Mouse (Mus musculus) stomach, embryonic 15.5 days (tissue): Measurements from ENCODE around the gene Ttc7b. TPM values are rescaled to one million over a fixed set of nuclear protein-coding genes. Genes with fewer than 3 reads are reported as not detected.
A peak's percentile ranks its signal among the peaks of the same experiment; 100 is the strongest.

ENCODE experiments used
- ATAC-seq: fragments of 200-750 bp; cut with Nextera tagmentation; 2 replicates; pipeline ENCODE4 v1.8.0; 2017; ENCODE audit warnings: low read depth, moderate number of reproducible peaks, moderate TSS enrichment; ENCODE audit not compliant: insufficient read depth, low FRiP score
- H3K27ac ChIP-seq: fragments of 300-500 bp; sonication (generic); 2 replicates; pipeline ENCODE4 v1.5.1; 2015; ENCODE audit warnings: mild to moderate bottlenecking, inconsistent platforms
- H3K27me3 ChIP-seq: fragments of 300-500 bp; sonication (generic); replicated peaks from 2 replicates; pipeline ENCODE4 v1.6.1; 2015; ENCODE audit warnings: inconsistent platforms
- H3K36me3 ChIP-seq: fragments of 300-500 bp; sonication (generic); 2 replicates; pipeline ENCODE4 v1.6.1; 2015; ENCODE audit warnings: inconsistent platforms
- H3K4me1 ChIP-seq: fragments of 300-500 bp; sonication (generic); 2 replicates; pipeline ENCODE4 v1.6.1; 2015; ENCODE audit warnings: inconsistent platforms
- H3K4me2 ChIP-seq: fragments of 300-500 bp; sonication (generic); 2 replicates; pipeline ENCODE4 v1.6.1; 2015; ENCODE audit warnings: mild to moderate bottlenecking, inconsistent platforms
- H3K4me3 ChIP-seq: fragments of 300-500 bp; sonication (generic); replicated peaks from 2 replicates; pipeline ENCODE4 v1.5.1; 2015; ENCODE audit warnings: inconsistent platforms
- H3K9ac ChIP-seq: fragments of 300-500 bp; sonication (generic); 2 replicates; pipeline ENCODE4 v1.6.1; 2015; ENCODE audit warnings: inconsistent platforms
- H3K9me3 ChIP-seq: fragments of 300-500 bp; sonication (generic); 2 replicates; pipeline ENCODE4 v1.6.1; 2016; ENCODE audit warnings: inconsistent platforms
- WGBS: fragments of 180-500 bp; shearing (Covaris S2); methylation state at CpG from one replicate; pipeline ENCODE4 v1.1.7; 2015; 5-methylcytosine and 5-hydroxymethylcytosine counted together
- polyA plus RNA-seq: library from polyadenylated mRNA; unstranded; fragments of >200 nt; fragmentation: Nextera tagmentation; extraction: Ambion mirVana; gene quantifications from 2 replicates; pipeline ENCODE4 v1.2.1, GENCODE M21; 2015

The Ttc7b gene
- polyA plus RNA-seq, 1 experiment from 2014 or later, result 5.4 TPM

- Histone ChIP-seq H3K4me2 (no peak overlapping the region), H3K36me3 (no peaks in the 10 kb centered on the region), H3K27me3 (no peaks in the 10 kb centered on the region), H3K27ac (no peak overlapping the region), H3K4me3 (no peak overlapping the region), H3K4me1 (no peaks in the 10 kb centered on the region), H3K9ac (no peak overlapping the region), H3K9me3 (no peaks in the 10 kb centered on the region)
- ATAC-seq, result no peak
- WGBS, result 87% methylated on average over 4 of the region's 4 CpGs
Measured at GRCm38 (mm10) chr12:100319746-100320145, 200.9 kb downstream of the Ttc7b start.

DNA sequence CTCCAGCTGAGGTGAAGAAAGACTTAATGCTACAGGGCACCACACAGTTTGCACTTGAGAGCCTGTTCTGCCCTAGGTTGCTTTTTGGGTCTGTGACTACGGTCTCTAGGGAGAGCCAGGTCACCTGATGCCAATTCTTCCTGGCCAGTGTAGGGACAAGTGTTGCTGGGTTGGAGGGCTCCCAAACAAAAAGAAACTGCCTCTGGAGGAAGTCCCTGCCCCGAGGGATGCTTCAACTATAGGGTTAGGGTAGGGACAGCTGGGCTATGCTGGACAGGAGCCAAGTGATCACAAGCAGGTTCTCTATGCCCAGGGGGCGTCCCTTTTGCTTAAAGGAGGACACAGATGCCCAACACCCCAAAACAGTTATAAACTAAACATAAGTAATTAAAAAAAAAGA, 202.7 kb downstream of the Ttc7b start:
- Histone ChIP-seq H3K4me3 (no peak overlapping the region), H3K9ac (no peak overlapping the region), H3K36me3 (no peaks in the 10 kb centered on the region), H3K27me3 (no peaks in the 10 kb centered on the region), H3K9me3 (no peaks in the 10 kb centered on the region), H3K27ac (no peak overlapping the region), H3K4me1 (no peaks in the 10 kb centered on the region), H3K4me2 (no peak overlapping the region)
- WGBS, result 64% methylated on average over 3 of the region's 3 CpGs
- ATAC-seq, result no peak

- no peak for ATAC-seq
- no peak overlapping the region for H3K27ac ChIP-seq
- H3K9me3 ChIP-seq, result no peaks in the 10 kb centered on the region
- H3K36me3 ChIP-seq, result no peaks in the 10 kb centered on the region
- no peak overlapping the region for H3K4me3 ChIP-seq
- no peak overlapping the region for H3K4me2 ChIP-seq
- H3K27me3 ChIP-seq, result no peaks in the 10 kb centered on the region
- WGBS, result 76% methylated on average over 9 of the region's 9 CpGs
- H3K4me1 ChIP-seq, result no peaks in the 10 kb centered on the region
- no peak overlapping the region for H3K9ac ChIP-seq
Measured at GRCm38 (mm10) chr12:100316094-100316493, 204.5 kb downstream of the Ttc7b start.

DNA sequence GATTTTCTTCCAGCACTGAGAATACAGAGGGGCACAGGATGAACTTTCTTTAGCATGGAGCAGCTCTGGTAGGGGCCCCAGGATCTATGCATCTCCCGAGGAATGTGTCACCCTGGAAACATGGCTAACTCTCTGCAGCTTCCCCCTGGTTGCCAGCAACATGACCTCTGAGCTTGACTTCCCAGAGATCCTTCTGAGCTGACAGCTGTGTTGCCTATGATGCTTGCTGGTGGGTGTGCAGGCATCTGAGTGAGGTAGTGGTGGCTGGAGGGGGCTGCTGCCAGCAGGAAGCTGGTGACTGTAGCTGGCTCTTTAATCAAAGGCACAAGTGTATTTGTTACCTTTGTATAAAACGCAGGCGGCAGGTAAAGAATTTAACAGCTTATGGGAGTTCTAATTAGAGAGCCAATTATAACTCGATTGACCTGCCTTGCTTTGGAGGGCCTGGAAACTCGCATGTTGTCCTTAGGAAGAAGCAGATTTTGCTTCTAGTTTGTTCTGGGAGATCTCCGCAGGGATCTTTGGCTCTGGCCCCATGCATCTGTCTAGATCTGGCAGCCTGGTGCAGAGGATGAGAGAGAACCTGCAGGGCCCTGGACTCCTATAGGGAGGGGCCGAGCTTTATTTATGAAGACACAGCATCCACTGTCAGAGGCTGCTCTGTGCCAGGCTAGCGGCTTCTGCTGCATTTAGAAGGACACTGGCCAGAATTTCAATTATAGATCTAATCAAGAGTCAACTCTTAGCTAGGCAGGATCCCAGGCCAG, 205.3 kb downstream of the Ttc7b start:
- no peak for ATAC-seq
- H3K9ac ChIP-seq, result no peak overlapping the region
- no peaks in the 10 kb centered on the region for H3K4me1 ChIP-seq
- H3K27me3 ChIP-seq, result no peaks in the 10 kb centered on the region
- no peak overlapping the region for H3K4me2 ChIP-seq
- no peak overlapping the region for H3K4me3 ChIP-seq
- WGBS, result 67% methylated on average over 8 of the region's 8 CpGs
- no peak overlapping the region for H3K27ac ChIP-seq
- no peaks in the 10 kb centered on the region for H3K9me3 ChIP-seq
- no peaks in the 10 kb centered on the region for H3K36me3 ChIP-seq

DNA sequence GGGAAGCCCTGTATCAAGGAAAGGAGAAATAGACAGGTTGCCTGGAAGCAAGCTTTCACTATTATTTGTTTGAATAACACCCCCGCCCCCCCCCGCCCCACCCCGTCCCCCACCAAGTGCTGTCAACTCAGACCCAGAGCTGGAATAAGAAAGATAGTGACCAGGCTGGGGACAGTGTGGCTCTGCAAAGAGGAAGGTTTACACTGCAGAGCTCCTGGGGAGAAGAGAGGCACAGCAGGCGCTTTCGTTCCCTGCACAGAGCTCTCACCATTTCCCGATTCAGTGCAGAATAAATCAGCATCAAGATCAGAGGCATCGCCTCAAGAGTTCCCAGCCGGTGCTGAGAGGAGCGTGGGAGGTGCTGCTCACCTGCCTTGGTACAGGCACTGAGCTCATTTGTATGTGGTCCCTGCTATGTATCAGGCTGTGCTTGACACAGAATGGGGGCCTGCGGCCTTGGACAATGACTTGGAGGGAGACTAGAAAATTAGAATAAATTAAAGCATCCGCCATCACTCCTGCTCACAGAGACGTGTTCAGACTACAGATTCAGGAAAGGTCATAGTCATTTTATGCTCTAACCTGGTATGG, 206.7 kb downstream of the Ttc7b start:
- Histone ChIP-seq H3K4me2 (no peak overlapping the region), H3K27ac (no peak overlapping the region), H3K9ac (no peak overlapping the region), H3K4me1 (no peaks in the 10 kb centered on the region), H3K27me3 (no peaks in the 10 kb centered on the region), H3K36me3 (no peaks in the 10 kb centered on the region), H3K9me3 (no peaks in the 10 kb centered on the region), H3K4me3 (no peak overlapping the region)
- 48% methylated on average over 12 of the region's 12 CpGs for WGBS
- ATAC-seq, result no peak

GRCm38 (mm10) chr12:100313209-100313608, 207.4 kb downstream of the Ttc7b start:
- 73% methylated on average over 6 of the region's 6 CpGs for WGBS
- Histone ChIP-seq H3K36me3 (no peaks in the 10 kb centered on the region), H3K4me3 (no peak overlapping the region), H3K4me1 (no peaks in the 10 kb centered on the region), H3K27me3 (no peaks in the 10 kb centered on the region), H3K27ac (no peak overlapping the region), H3K4me2 (no peak overlapping the region), H3K9me3 (no peaks in the 10 kb centered on the region), H3K9ac (no peak overlapping the region)
- no peak for ATAC-seq

DNA sequence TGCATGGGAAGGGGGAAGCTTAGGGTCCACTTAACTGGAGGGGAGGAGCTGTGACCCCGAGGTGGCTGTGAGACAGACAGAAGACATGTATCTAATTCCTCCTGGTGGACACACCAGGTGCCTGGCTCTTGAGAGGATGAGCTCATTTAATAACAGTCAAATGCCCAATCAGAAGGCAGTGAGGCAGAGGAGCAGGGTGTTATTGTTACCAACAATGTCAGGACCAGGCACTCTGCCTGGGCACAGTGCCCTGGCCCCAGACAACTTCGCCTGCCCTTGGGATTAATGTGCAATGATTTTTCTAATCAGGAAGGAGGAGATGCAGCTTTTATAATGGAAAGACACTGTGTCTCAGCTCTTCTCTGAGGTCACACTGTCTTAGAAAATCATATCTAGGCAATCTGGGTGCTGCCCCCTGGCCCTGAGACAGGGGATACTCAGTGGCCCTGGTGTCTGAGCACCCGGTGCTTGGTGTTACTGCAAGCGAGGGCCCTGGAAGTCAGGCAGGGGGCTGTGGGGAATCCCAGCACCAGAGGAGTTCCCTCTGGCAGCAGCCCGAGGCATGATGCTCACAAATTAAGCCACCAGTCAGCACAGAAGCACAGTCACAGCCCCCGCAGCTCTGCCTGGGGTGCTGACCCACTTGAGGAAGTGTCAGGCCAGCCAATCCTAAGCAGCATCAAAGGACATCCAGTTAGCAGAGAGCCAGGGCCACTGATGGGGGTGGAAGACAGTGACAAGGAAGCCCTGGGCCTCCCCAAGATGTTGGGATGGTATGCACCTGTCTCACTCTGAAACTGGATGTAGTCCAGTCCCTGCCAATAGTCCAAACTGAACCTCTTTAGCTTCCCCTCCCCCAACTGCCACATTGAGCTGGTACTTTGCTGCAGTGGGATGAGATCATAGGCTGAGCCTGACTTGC, 209.9 kb downstream of the Ttc7b start:
- no peaks in the 10 kb centered on the region for H3K36me3 ChIP-seq
- H3K9me3 ChIP-seq, result no peaks in the 10 kb centered on the region
- no peak overlapping the region for H3K9ac ChIP-seq
- H3K27me3 ChIP-seq, result no peaks in the 10 kb centered on the region
- H3K4me3 ChIP-seq, result no peak overlapping the region
- ATAC-seq, result no peak
- H3K4me2 ChIP-seq, result no peak overlapping the region
- WGBS, result 68% methylated on average over 6 of the region's 6 CpGs
- H3K27ac ChIP-seq, result no peak overlapping the region
- H3K4me1 ChIP-seq, result 0 out of 2 replicates have a peak, but pooled peaks cover 5% of the 10 kb centered on the region

GRCm38 (mm10) chr12:100309201-100309600, 211.4 kb downstream of the Ttc7b start:
- WGBS, result 80% methylated on average over 4 of the region's 4 CpGs
- Histone ChIP-seq H3K9ac (no peak overlapping the region), H3K36me3 (no peaks in the 10 kb centered on the region), H3K9me3 (no peaks in the 10 kb centered on the region), H3K4me2 (no peak overlapping the region), H3K4me3 (no peak overlapping the region), H3K27me3 (no peaks in the 10 kb centered on the region), H3K27ac (no peak overlapping the region), H3K4me1 (0 out of 2 replicates have a peak, but pooled peaks cover 5% of the 10 kb centered on the region)
- ATAC-seq, result no peak

GRCm38 (mm10) chr12:100307501-100308260, 212.9 kb downstream of the Ttc7b start:
- ATAC-seq, result peak; percentile 33; the same call in 1 of the 2 replicates

GRCm38 (mm10) chr12:100306336-100306735, 214.3 kb downstream of the Ttc7b start:
- H3K27me3 ChIP-seq, result no peaks in the 10 kb centered on the region
- H3K36me3 ChIP-seq, result 0 out of 2 replicates have a peak, but pooled peaks cover under 1% of the 10 kb centered on the region
- H3K9me3 ChIP-seq, result no peaks in the 10 kb centered on the region
- 0 out of 2 replicates have a peak, but pooled peaks cover 5% of the 10 kb centered on the region for H3K4me1 ChIP-seq
- H3K4me2 ChIP-seq, result no peak overlapping the region
- WGBS, result 56% methylated on average over 1 of the region's 1 CpGs
- ATAC-seq, result no peak
- H3K9ac ChIP-seq, result no peak overlapping the region
- H3K4me3 ChIP-seq, result no peak overlapping the region
- H3K27ac ChIP-seq, result no peak overlapping the region

More at GRCm38 (mm10) chr12:100307501-100308260, 212.9 kb downstream of the Ttc7b start:
- no peak overlapping the region for H3K9ac ChIP-seq
- no peak overlapping the region for H3K27ac ChIP-seq
- no peaks in the 10 kb centered on the region for H3K27me3 ChIP-seq
- WGBS, result 56% methylated on average over 8 of the region's 8 CpGs
- H3K9me3 ChIP-seq, result no peaks in the 10 kb centered on the region
- H3K4me2 ChIP-seq, result no peak overlapping the region
- H3K4me1 ChIP-seq, result 0 out of 2 replicates have a peak, but pooled peaks cover 5% of the 10 kb centered on the region
- no peak overlapping the region for H3K4me3 ChIP-seq
- H3K36me3 ChIP-seq, result no peaks in the 10 kb centered on the region

DNA sequence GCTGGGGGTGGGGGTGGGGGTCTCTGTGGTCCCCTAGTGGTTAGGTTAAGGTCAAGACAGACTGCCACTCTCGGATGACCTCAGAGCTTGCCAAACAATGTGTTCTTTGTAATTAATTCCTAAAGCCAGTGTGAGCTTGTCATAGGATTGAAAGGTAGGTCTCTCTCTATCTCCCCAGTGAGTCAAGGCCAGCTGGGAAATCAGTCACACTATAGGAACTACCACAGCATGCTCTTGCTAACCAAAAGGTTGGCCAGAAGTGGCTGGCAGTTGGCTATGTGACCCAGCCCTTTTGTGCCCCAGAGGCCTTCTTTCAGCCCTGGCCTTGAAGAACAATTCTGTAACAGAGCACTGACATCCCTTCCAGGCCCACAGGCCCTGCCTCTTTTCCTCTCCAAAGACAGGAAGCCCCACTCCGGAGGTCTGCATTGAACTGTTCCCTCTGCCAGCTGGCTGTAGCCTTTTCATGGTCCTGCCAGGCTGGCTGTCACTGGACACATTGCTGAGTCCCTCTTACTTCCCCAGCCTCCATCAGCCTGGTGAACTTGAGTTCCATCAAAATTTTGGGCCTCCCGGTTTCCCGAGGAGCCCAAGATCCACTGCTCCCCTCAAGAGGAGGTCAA, 215.5 kb downstream of the Ttc7b start:
- ATAC-seq, result no peak
- WGBS, result 75% methylated on average over 4 of the region's 4 CpGs

More for the DNA sequence above, 215.5 kb downstream of the Ttc7b start:
- Histone ChIP-seq H3K27me3 (no peaks in the 10 kb centered on the region), H3K27ac (no peak overlapping the region; the same call in 1 of the 2 replicates), H3K36me3 (0 out of 2 replicates have a peak, but pooled peaks cover 2% of the 10 kb centered on the region), H3K4me3 (no peak overlapping the region), H3K4me1 (0 out of 2 replicates have a peak, but pooled peaks cover 5% of the 10 kb centered on the region), H3K9me3 (no peaks in the 10 kb centered on the region), H3K4me2 (no peak overlapping the region), H3K9ac (no peak overlapping the region)
